Mouse (Mus musculus) forebrain, embryonic 16.5 days (tissue): ENCODE measurements around the gene Tex19.2. TPM values are rescaled to one million over a fixed set of nuclear protein-coding genes. Genes with fewer than 3 reads are reported as not detected.
"Not testable (repeated sequence)": the region's sequence is repeated elsewhere in the genome, so short reads cannot be mapped to it uniquely, and the experiment has no call there.

Experiments used
- ATAC-seq: fragments of 200-750 bp; cut with Nextera tagmentation; 2 replicates; pipeline ENCODE4 v1.8.0; 2017; ENCODE audit warnings: mild to moderate bottlenecking, moderate library complexity
- H3K27ac ChIP-seq: fragments of 300-500 bp; sonication (generic); 2 replicates; pipeline ENCODE4 v1.5.1; 2014; ENCODE audit warnings: low read length, control low read depth
- H3K27me3 ChIP-seq: fragments of 300-500 bp; sonication (generic); replicated peaks from 2 replicates; pipeline ENCODE4 v1.6.1; 2014; ENCODE audit warnings: low read length; ENCODE audit not compliant: control insufficient read depth, insufficient read depth
- H3K36me3 ChIP-seq: fragments of 300-500 bp; sonication (generic); 2 replicates; pipeline ENCODE4 v1.6.1; 2014; ENCODE audit not compliant: control insufficient read depth, insufficient read depth
- H3K4me1 ChIP-seq: fragments of 300-500 bp; sonication (generic); replicated peaks from 2 replicates; pipeline ENCODE4 v1.6.1; 2014; ENCODE audit warnings: low read length; ENCODE audit not compliant: control insufficient read depth, insufficient read depth
- H3K4me2 ChIP-seq: fragments of 300-500 bp; sonication (generic); 2 replicates; pipeline ENCODE4 v1.6.1; 2014; ENCODE audit warnings: mild to moderate bottlenecking, low read length, control low read depth
- H3K4me3 ChIP-seq: fragments of 300-500 bp; sonication (generic); replicated peaks from 2 replicates; pipeline ENCODE4 v1.5.1; 2014; ENCODE audit warnings: mild to moderate bottlenecking, low read length, control low read depth
- H3K9ac ChIP-seq: fragments of 300-500 bp; sonication (generic); replicated peaks from 2 replicates; pipeline ENCODE4 v1.6.1; 2014; ENCODE audit warnings: low read depth, low read length, control low read depth
- H3K9me3 ChIP-seq: fragments of 300-500 bp; sonication (generic); 2 replicates; pipeline ENCODE4 v1.6.1; 2016; ENCODE audit warnings: low read length; ENCODE audit not compliant: control insufficient read depth
- WGBS: fragments of 180-500 bp; shearing (Covaris S2); extraction: QIAGEN DNeasy Blood & Tissue Kit; methylation state at CpG from one replicate; pipeline ENCODE4 v1.1.7; 2014; 5-methylcytosine and 5-hydroxymethylcytosine counted together
- polyA plus RNA-seq: library from polyadenylated mRNA; unstranded; fragments of >200 nt; fragmentation: Nextera tagmentation; extraction: Ambion mirVana; gene quantifications from 2 replicates; pipeline ENCODE4 v1.2.1, GENCODE M21; 2015

Tex19.2 gene
- polyA plus RNA-seq, 1 experiment from 2014 or later, result not detected

GRCm38 (mm10) chr11:121121151-121121550 is 2.7 kb upstream of the Tex19.2 start:
- Histone ChIP-seq H3K9ac (no peak overlapping the region), H3K27me3 (no peaks in the 10 kb centered on the region), H3K36me3 (no peaks in the 10 kb centered on the region), H3K4me2 (no peak overlapping the region), H3K4me1 (no peaks in the 10 kb centered on the region), H3K27ac (no peak overlapping the region), H3K4me3 (no peak overlapping the region), H3K9me3 (no peaks in the 10 kb centered on the region)
- 83% methylated on average over 3 of the region's 3 CpGs for WGBS
- no peak for ATAC-seq

- Histone ChIP-seq H3K27ac (no peak overlapping the region), H3K4me2 (no peak overlapping the region), H3K36me3 (no peaks in the 10 kb centered on the region), H3K4me1 (no peaks in the 10 kb centered on the region), H3K4me3 (no peak overlapping the region), H3K9ac (no peak overlapping the region), H3K27me3 (no peaks in the 10 kb centered on the region), H3K9me3 (no peaks in the 10 kb centered on the region)
- ATAC-seq, result no peak
- WGBS, result 92% methylated on average over 18 of the region's 18 CpGs
These were observed 371 bp downstream of the Tex19.2 start for GRCm38 (mm10) chr11:121118106-121118505.

GRCm38 (mm10) chr11:121112091-121112775 is 6.2 kb downstream of the Tex19.2 start:
- H3K27ac ChIP-seq, result no peak overlapping the region
- H3K9me3 ChIP-seq, result no peaks in the 10 kb centered on the region
- ATAC-seq, result no peak
- no peaks in the 10 kb centered on the region for H3K27me3 ChIP-seq
- H3K4me2 ChIP-seq, result no peak overlapping the region
- H3K9ac ChIP-seq, result no peak overlapping the region
- no peaks in the 10 kb centered on the region for H3K36me3 ChIP-seq
- no peak overlapping the region for H3K4me3 ChIP-seq
- H3K4me1 ChIP-seq, result peaks cover 10% of the 10 kb centered on the region
- 61% methylated on average over 5 of the region's 5 CpGs for WGBS

- H3K9ac ChIP-seq, result no peak overlapping the region
- H3K27ac ChIP-seq, result no peak overlapping the region
- peaks cover 10% of the 10 kb centered on the region for H3K4me1 ChIP-seq
- ATAC-seq, result no peak
- H3K36me3 ChIP-seq, result no peaks in the 10 kb centered on the region
- WGBS, result 89% methylated on average over 1 of the region's 1 CpGs
- no peaks in the 10 kb centered on the region for H3K9me3 ChIP-seq
- no peak overlapping the region for H3K4me2 ChIP-seq
- H3K4me3 ChIP-seq, result no peak overlapping the region
- H3K27me3 ChIP-seq, result no peaks in the 10 kb centered on the region
These were observed 6.9 kb downstream of the Tex19.2 start for GRCm38 (mm10) chr11:121111601-121112000.

- no peak overlapping the region for H3K4me3 ChIP-seq
- WGBS, result 88% methylated on average over 3 of the region's 3 CpGs
- H3K4me2 ChIP-seq, result no peak overlapping the region
- ATAC-seq, result no peak
- H3K36me3 ChIP-seq, result no peaks in the 10 kb centered on the region
- no peak overlapping the region for H3K27ac ChIP-seq
- peaks cover 10% of the 10 kb centered on the region for H3K4me1 ChIP-seq
- no peak overlapping the region for H3K9ac ChIP-seq
- no peaks in the 10 kb centered on the region for H3K27me3 ChIP-seq
- H3K9me3 ChIP-seq, result no peaks in the 10 kb centered on the region
These were observed 7.4 kb downstream of the Tex19.2 start for GRCm38 (mm10) chr11:121111051-121111450.

GRCm38 (mm10) chr11:121109986-121110385 is 8.5 kb downstream of the Tex19.2 start:
- Histone ChIP-seq H3K36me3 (no peaks in the 10 kb centered on the region), H3K27me3 (no peaks in the 10 kb centered on the region), H3K27ac (no peak overlapping the region), H3K4me2 (no peak overlapping the region), H3K9ac (no peak overlapping the region), H3K4me3 (no peak overlapping the region), H3K4me1 (peaks cover 10% of the 10 kb centered on the region), H3K9me3 (no peaks in the 10 kb centered on the region)
- ATAC-seq, result peak; percentile 86
- WGBS, result 7% methylated on average over 2 of the region's 2 CpGs

GRCm38 (mm10) chr11:121108061-121108460 is 10.4 kb downstream of the Tex19.2 start:
- 68% methylated on average over 9 of the region's 9 CpGs for WGBS
- H3K27ac ChIP-seq, result no peak overlapping the region
- ATAC-seq, result no peak
- no peak overlapping the region for H3K9ac ChIP-seq
- H3K4me1 ChIP-seq, result peaks cover 10% of the 10 kb centered on the region
- no peak overlapping the region for H3K4me2 ChIP-seq
- no peaks in the 10 kb centered on the region for H3K9me3 ChIP-seq
- no peak overlapping the region for H3K4me3 ChIP-seq
- H3K27me3 ChIP-seq, result no peaks in the 10 kb centered on the region
- no peaks in the 10 kb centered on the region for H3K36me3 ChIP-seq

GRCm38 (mm10) chr11:121107242-121107641 is 11.2 kb downstream of the Tex19.2 start:
- 95% methylated on average over 1 of the region's 1 CpGs for WGBS
- not testable (repeated sequence) for H3K27me3 ChIP-seq, H3K4me1 ChIP-seq, H3K4me2 ChIP-seq, H3K27ac ChIP-seq, ATAC-seq, H3K9ac ChIP-seq, H3K4me3 ChIP-seq, H3K36me3 ChIP-seq, H3K9me3 ChIP-seq

- Histone ChIP-seq H3K4me3 (no peak overlapping the region), H3K4me2 (no peak overlapping the region), H3K9me3 (no peaks in the 10 kb centered on the region), H3K27ac (no peak overlapping the region), H3K9ac (no peak overlapping the region), H3K27me3 (no peaks in the 10 kb centered on the region), H3K4me1 (no peaks in the 10 kb centered on the region), H3K36me3 (no peaks in the 10 kb centered on the region)
- no peak for ATAC-seq
- WGBS, result 86% methylated on average over 4 of the region's 4 CpGs
These were observed 17.2 kb downstream of the Tex19.2 start for GRCm38 (mm10) chr11:121101124-121101805.
